Mouse (Mus musculus) regulatory T cell (primary cell): ENCODE measurements around the gene Melk.

Experiments used
- in situ Hi-C: fragments of 300-600 bp; cut with MboI, MseI; formaldehyde crosslinking; loops from one replicate; pipeline ENCODE4 v1.15.1; 2025; ENCODE audit warnings: high pct_unique_total_duplicates

The Melk gene

GRCm38 (mm10) chr4:44300781-44301750 is at the start of gene Melk:
Gene Melk (plus strand): TSS chr4:44300876.
- in situ Hi-C loops = no loop called here

- in situ Hi-C loops = no loop called here
These were observed 49.2 kb upstream of the Melk start for GRCm38 (mm10) chr4:44251521-44251920.

- in situ Hi-C loops = no loop called here
These were observed 48.4 kb upstream of the Melk start for GRCm38 (mm10) chr4:44251966-44252916.

DNA sequence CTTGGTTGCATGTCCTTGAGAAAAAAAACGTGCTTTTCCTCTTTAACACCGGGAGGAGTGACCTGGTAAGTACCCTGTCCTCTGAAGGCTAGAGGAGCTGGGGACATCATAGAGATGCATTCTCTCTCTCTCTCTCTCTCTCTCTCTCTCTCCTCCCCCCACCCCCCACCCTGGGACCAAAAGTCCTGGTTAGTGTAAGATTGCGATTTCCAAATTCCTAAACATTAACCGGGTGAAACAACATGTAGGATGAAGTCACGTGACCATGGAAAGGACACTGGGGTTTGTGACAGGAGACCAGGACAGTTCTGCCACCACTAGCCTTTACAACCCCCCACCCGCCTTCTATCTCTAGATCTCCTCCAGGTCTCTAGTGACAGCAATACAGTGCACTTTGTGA is 47.5 kb upstream of the Melk start:
- in situ Hi-C loops = no loop called here

DNA sequence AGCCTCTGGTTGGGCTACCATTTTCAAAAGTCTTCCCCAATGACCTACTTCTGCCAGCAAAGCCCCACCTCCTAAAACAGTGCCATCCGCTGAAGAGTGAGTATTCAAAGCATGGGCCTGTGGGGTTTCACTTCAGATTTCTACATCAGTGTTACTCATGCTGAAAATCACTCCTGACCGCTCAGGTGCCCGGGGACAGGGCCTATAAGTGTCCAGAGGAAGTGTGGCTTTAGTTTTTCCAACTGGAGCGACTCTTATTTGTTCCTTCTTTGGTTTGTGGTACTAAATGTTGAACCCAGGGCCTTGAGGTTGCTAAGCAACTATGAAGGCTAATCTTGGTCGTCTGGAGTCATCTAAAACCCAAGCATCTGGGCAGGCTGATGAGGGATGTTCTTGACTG is 46.1 kb upstream of the Melk start:
- in situ Hi-C loops = no loop called here

DNA sequence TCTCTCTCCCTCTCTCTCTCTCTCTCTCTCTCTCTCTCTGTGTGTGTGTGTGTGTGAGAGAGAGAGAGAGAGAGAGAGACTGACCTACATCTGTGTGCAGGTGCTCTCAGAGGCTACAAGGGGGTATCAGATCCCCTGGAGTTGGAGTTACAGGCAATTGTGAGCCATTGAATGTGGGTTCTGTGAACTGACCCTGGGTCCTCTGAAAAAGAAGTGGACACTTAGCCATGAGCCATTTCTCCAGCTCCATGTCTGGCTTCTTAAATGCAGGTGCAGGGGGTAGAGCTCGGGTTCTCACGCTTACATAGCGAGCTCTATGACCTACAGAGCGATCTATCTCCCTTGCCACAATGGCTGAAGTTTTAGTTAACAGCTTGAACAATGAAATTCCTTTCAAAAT is 41.5 kb upstream of the Melk start:
- in situ Hi-C loops = no loop called here

- in situ Hi-C loops = no loop called here
These were observed 40.4 kb upstream of the Melk start for GRCm38 (mm10) chr4:44260244-44260643.

DNA sequence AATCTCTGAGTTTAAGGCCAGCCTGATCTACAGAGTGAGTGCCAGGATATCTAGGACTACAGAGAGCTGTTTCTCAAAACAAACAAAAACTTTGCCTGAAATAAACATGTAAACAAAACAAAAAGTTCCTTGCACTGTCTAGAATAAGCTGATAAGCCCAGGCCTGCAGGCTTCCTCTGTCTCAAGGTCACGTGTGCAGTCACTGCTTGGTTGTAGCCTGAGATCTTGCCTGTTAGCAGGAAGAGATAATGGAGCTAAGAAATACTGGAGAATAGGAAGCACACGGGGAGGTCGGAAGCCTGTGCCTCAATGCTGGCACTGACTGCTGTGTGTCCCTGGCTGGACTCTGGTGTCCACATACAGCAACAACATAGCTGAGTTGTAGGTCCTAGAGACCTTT is 35.2 kb upstream of the Melk start:
- in situ Hi-C loops = no loop called here

GRCm38 (mm10) chr4:44267437-44267836 is 33.2 kb upstream of the Melk start:
- in situ Hi-C loops = no loop called here

DNA sequence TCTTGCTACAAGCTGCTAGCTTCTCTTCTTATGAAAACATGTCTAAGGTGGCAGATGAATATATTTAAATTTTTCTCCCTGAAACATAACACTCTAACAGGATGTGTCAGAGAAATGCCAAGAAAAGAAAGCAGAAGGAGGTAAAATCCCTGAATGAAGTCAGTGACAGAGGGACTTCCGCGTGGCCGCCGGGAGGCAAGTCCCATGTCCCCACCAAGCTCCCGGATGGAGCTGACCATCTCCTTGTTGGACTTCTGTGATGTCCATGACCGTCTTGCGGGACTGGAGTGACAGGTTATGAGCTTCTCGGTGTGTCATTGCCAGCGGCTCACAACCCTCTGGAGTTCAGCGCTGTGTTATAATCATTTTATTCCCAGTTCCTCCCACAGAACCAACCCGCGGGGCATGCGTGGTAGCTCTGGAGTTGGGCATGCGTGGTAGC is 31.3 kb upstream of the Melk start:
- in situ Hi-C loops = no loop called here

DNA sequence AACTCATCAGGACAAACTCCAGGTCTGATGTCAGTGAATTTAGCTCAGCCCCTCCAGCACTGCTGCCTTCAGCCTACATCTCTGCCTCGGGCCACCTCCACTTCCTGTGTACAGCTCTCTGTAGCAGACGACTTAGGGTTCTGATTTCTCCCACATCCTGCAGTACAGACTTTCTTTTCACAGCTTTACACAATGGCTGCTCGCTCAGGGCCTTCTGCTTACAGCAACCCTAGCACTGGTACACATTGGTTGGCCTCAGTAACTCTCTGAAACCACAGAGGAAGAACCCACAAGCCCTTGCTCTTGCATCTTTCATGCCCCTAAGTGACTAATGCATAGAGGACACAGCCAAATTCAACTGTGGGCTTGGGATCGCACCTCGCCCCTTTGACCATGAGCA is 29.5 kb upstream of the Melk start:
- in situ Hi-C loops = no loop called here

DNA sequence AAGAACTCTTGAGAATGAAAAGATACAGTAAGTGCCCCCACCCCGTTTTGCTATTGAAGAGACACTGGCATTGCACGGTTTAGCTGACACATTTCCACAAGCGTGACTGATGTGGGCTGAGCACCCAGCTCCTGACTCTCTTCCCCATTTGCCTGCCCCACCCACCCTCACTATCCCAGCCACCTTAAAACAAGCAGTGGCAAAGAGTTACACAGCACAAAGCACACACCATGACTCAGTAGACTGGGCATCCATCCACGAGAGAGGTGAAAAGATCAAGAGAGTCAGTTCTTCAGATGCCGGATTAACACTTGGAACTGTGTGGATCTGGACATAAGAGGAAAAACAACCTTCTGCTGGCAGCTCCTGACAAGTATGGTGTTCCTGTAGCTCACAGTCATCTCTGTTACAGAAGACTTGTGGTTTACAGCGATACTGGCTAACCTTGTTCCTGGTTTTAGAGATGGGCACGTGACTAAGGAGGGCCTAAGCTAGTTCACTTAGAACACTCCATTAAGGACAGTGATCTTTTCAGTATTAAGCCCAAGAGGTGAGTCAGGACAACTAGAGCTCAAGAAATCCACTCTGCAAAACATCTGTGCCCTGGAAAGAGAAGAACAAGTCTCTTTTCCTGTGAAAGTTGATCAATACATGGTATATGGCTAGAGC is 18.9 kb upstream of the Melk start:
- in situ Hi-C loops = no loop called here

GRCm38 (mm10) chr4:44292534-44292933 is 8.1 kb upstream of the Melk start:
- in situ Hi-C loops = loop anchor here (5.0 kb wide), 1 partner anchor 115 kb away; no protein-coding TSS in a partner anchor

DNA sequence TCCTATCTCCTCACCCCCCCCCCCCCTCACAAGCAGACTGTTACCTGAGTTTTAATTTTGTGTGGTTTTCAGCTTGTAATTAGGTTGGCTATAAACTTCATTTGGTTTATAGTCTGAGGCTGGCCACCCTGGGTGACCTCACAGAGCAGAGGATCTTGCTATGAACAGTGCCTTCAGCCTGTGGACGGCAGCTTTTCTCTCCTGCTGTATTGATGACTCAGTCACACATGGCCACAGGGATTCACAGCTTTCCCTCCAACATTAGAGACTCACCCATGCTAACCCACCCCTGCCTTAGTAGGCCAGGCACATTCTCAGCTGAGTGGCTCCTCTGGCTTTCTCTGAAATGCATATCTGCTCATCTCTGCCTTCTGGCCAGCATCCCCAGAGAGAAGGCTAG is 4.8 kb upstream of the Melk start:
- in situ Hi-C loops = no loop called here

- in situ Hi-C loops = no loop called here
These were observed 5.9 kb downstream of the Melk start for GRCm38 (mm10) chr4:44306585-44306984.

- in situ Hi-C loops = no loop called here
These were observed 9.8 kb downstream of the Melk start for GRCm38 (mm10) chr4:44310429-44310828.

DNA sequence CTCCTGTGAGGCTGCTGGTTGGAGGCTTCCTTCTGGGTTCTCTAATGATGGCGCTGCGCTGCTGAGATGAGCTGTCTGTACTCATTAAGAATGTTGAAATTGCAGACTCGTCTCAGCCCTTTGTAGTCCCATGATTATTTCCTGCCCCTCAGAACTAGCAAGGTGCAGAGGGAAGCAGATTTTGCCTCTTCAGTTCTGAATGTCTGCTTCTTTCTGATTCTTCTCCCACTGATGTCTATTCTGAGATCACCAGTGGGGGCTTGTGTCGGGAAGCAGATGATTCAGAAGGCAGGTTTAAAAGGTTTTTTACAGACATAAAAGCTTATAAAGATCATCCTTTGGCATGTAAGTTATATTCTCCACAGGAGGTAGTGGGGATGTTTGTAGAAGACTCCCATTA is 10.2 kb downstream of the Melk start:
- in situ Hi-C loops = no loop called here

- in situ Hi-C loops = no loop called here
These were observed 15.7 kb downstream of the Melk start for GRCm38 (mm10) chr4:44316270-44316809.

- in situ Hi-C loops = no loop called here
These were observed 19.8 kb downstream of the Melk start for GRCm38 (mm10) chr4:44320448-44320847.

GRCm38 (mm10) chr4:44322124-44322523 is 21.4 kb downstream of the Melk start:
- in situ Hi-C loops = no loop called here

GRCm38 (mm10) chr4:44325453-44325852 is 24.8 kb downstream of the Melk start:
- in situ Hi-C loops = no loop called here
